In the genomic region with DNA sequence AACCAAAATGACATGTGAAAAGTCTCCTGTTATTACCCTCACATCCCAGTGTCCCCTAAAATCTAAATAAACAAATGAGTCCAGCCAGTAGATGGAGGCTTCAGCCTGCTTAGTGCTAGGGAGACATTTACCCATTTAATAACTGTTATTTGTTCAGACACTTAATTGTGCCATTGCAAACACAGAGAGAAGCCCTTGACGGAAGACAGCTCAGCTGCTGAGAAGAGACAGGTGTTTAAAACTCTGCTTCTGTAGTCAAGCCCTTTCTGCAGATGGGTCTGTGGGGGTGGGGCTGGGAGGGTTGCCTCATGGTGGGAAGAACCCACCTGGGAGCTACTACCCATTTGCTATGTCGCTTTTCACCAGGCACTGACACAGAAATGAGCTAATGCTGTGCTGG, we compare ENCODE assay signal across 15 mouse cellular contexts.
A peak's percentile ranks its signal among the peaks of the same experiment; 100 is the strongest.
DNase-seq lines count a peak whose midpoint lies in the region; ATAC-seq and TF ChIP-seq lines count a peak whose summit lies in the region.
"Had no signal": no experiment of that assay in that cellular context is flagged by ENCODE, and none has a peak within 500 bp of the region (broad histone marks: within the 10 kb centered on the region; RNA-seq: fewer than 3 reads in every experiment).

No protein-coding gene starts in this region.

- H3K9ac ChIP-seq in forebrain, embryonic 14.5 days (ENCODE audit: low read length), result no peak overlapping the region
- H3K9ac ChIP-seq in heart, adult 2 months (ENCODE audit: low read depth, low read length), result no peak overlapping the region
- H3K9ac ChIP-seq: heart, embryonic 12.5 days; intestine, embryonic 15.5 days had no signal

- intact Hi-C loops in heart, adult 2 months (cut with DNase I), result no loop called here

- H3K27me3 ChIP-seq in forebrain, embryonic 14.5 days (replicated peaks; ENCODE audit: control insufficient read depth, insufficient read depth, low read length), result no peaks in the 10 kb centered on the region
- H3K27me3 ChIP-seq in forebrain, embryonic 10.5 days (ENCODE audit: poor library complexity, severe bottlenecking), result no peaks in the 10 kb centered on the region
- H3K27me3 ChIP-seq in testis, adult 2 months (ENCODE audit: control insufficient read depth, insufficient read depth, low read length), result no peaks in the 10 kb centered on the region
- H3K27me3 ChIP-seq in heart, adult 2 months (ENCODE audit: control insufficient read depth, insufficient read depth, low read length), result 0 out of 2 replicates have a peak, but pooled peaks cover 1% of the 10 kb centered on the region
- H3K27me3 ChIP-seq: heart, embryonic 12.5 days; intestine, embryonic 15.5 days had no signal

- 24% methylated on average over 2 of the region's 2 CpGs for WGBS in forebrain, embryonic 14.5 days
- WGBS in forebrain, embryonic 10.5 days, result 46% methylated on average over 2 of the region's 2 CpGs
- WGBS in heart, adult 2 months, result 60% methylated on average over 2 of the region's 2 CpGs

- no peak for TF ChIP-seq POLR2A in testis, adult 2 months (IDR thresholded peaks at IDR 0.05; ENCODE audit: control insufficient read depth, low read depth, low read length)
- TF ChIP-seq POLR2A in heart, adult 2 months (IDR thresholded peaks at IDR 0.05; ENCODE audit: insufficient read depth, low read depth, low read length), result no peak

- H3K4me2 ChIP-seq in forebrain, embryonic 14.5 days (ENCODE audit: low read length), result no peak overlapping the region
- H3K4me2 ChIP-seq: heart, embryonic 12.5 days; intestine, embryonic 15.5 days had no signal

- ATAC-seq in forebrain, embryonic 14.5 days, result no peak
- ATAC-seq: intestine, embryonic 15.5 days had no signal

- no peaks in the 10 kb centered on the region for H3K36me3 ChIP-seq in forebrain, embryonic 14.5 days (ENCODE audit: control insufficient read depth, insufficient read depth, low read length)
- no peaks in the 10 kb centered on the region for H3K36me3 ChIP-seq in forebrain, embryonic 10.5 days (replicated peaks)
- H3K36me3 ChIP-seq in testis, adult 2 months (ENCODE audit: control insufficient read depth, insufficient read depth, low read length), result no peaks in the 10 kb centered on the region
- no peaks in the 10 kb centered on the region for H3K36me3 ChIP-seq in heart, adult 2 months (ENCODE audit: control insufficient read depth, insufficient read depth, low read length)
- H3K36me3 ChIP-seq: embryonic facial prominence, embryonic 10.5 days; heart, embryonic 12.5 days; hindbrain, embryonic 10.5 days; intestine, embryonic 15.5 days had no signal

- H3K27ac ChIP-seq in forebrain, embryonic 14.5 days (ENCODE audit: low read depth, low read length), result no peak overlapping the region
- H3K27ac ChIP-seq in forebrain, embryonic 10.5 days, result no peak overlapping the region
- H3K27ac ChIP-seq in layer of hippocampus, adult 2 months, result no peak overlapping the region
- no peak overlapping the region for H3K27ac ChIP-seq in testis, adult 2 months (ENCODE audit: control insufficient read depth, insufficient read depth, low read depth, low read length)
- H3K27ac ChIP-seq in heart, adult 2 months, result no peak overlapping the region
- H3K27ac ChIP-seq: embryonic facial prominence, embryonic 10.5 days; hindbrain, embryonic 10.5 days; intestine, embryonic 15.5 days had no signal

- peak; percentile 35 for TF ChIP-seq CTCF in layer of hippocampus, adult 2 months (conservative IDR thresholded peaks at IDR 0.05)
- TF ChIP-seq CTCF in testis, adult 2 months (IDR thresholded peaks at IDR 0.05; ENCODE audit: control insufficient read depth, insufficient read depth, insufficient replicate concordance, low read depth, low read length), result no peak
- no peak for TF ChIP-seq CTCF in heart, adult 2 months (IDR thresholded peaks at IDR 0.05)

- no peak overlapping the region for H3K4me3 ChIP-seq in forebrain, embryonic 14.5 days (ENCODE audit: low read depth, low read length)
- no peak overlapping the region for H3K4me3 ChIP-seq in forebrain, embryonic 10.5 days
- no peak overlapping the region for H3K4me3 ChIP-seq in layer of hippocampus, adult 2 months
- H3K4me3 ChIP-seq in testis, adult 2 months (ENCODE audit: control insufficient read depth, low read depth, low read length), result peak overlapping the region; percentile 30; the same call in 1 of the 2 replicates
- H3K4me3 ChIP-seq in heart, adult 2 months, result no peak overlapping the region
- H3K4me3 ChIP-seq: embryonic facial prominence, embryonic 10.5 days; heart, embryonic 12.5 days; hindbrain, embryonic 10.5 days; intestine, embryonic 15.5 days had no signal

- no peak for TF ChIP-seq EP300 in heart, adult 2 months (IDR thresholded peaks at IDR 0.05; ENCODE audit: insufficient read depth, low read depth, low read length)

- H3K4me1 ChIP-seq in forebrain, embryonic 14.5 days (ENCODE audit: control insufficient read depth, insufficient read depth, low read length), result peaks cover 6% of the 10 kb centered on the region; the same call in 1 of the 2 replicates
- peaks cover 26% of the 10 kb centered on the region for H3K4me1 ChIP-seq in forebrain, embryonic 10.5 days
- no peaks in the 10 kb centered on the region for H3K4me1 ChIP-seq in testis, adult 2 months (ENCODE audit: control insufficient read depth, insufficient read depth, low read length)
- H3K4me1 ChIP-seq in heart, adult 2 months (ENCODE audit: control insufficient read depth, insufficient read depth, low read length), result no peaks in the 10 kb centered on the region
- H3K4me1 ChIP-seq: heart, embryonic 12.5 days; hindbrain, embryonic 10.5 days; intestine, embryonic 15.5 days had no signal

- H3K9me3 ChIP-seq in forebrain, embryonic 14.5 days (replicated peaks; ENCODE audit: control insufficient read depth, low read length), result no peaks in the 10 kb centered on the region
- no peaks in the 10 kb centered on the region for H3K9me3 ChIP-seq in forebrain, embryonic 10.5 days
- H3K9me3 ChIP-seq: embryonic facial prominence, embryonic 10.5 days; heart, embryonic 12.5 days; hindbrain, embryonic 10.5 days; intestine, embryonic 15.5 days had no signal

- H3K79me2 ChIP-seq in heart, adult 2 months (replicated peaks; ENCODE audit: control insufficient read depth, insufficient read depth, low read length), result no peaks in the 10 kb centered on the region

- peak; percentile 44 for DNase-seq in forebrain, embryonic 14.5 days (ENCODE audit: low spot score)
- DNase-seq in forebrain, embryonic 10.5 days (ENCODE audit: extremely low spot score, low spot score), result no peak
- no peak for DNase-seq in layer of hippocampus, adult 2 months (ENCODE audit: low spot score in 2 of 2)
- no peak for DNase-seq in layer of hippocampus, postnatal 25 days (ENCODE audit: extremely low spot score in 1 of 2, low spot score in 1 of 2)
- no peak for DNase-seq in testis, postnatal 14 days (ENCODE audit: low spot score)
- DNase-seq in cerebellum, adult 9-10 months, result no peak
- DNase-seq in heart, adult 2 months, result no peak
- DNase-seq: cerebellum, adult 18-20 months; cerebellum, postnatal 10 days; gastrocnemius, postnatal 14 days had no signal
